Mouse (Mus musculus) lung, embryonic 14.5 days (tissue): ENCODE results near the gene Fmo6. TPM values are rescaled to one million over a fixed set of nuclear protein-coding genes. Genes with fewer than 3 reads are reported as not detected.

Experiments used
- ATAC-seq: fragments of 200-750 bp; cut with Nextera tagmentation; 2 replicates; pipeline ENCODE4 v1.8.0; 2017; ENCODE audit warnings: mild to moderate bottlenecking, moderate TSS enrichment, moderate library complexity; ENCODE audit not compliant: insufficient read depth
- DNase-seq: peaks from one replicate; pipeline ENCODE4 v3.0.0-alpha.2; 2015
- H3K27ac ChIP-seq: fragments of 300-500 bp; sonication (generic); 2 replicates; pipeline ENCODE4 v1.5.1; 2014; ENCODE audit warnings: low read depth, mild to moderate bottlenecking, moderate library complexity
- H3K27me3 ChIP-seq: fragments of 300-500 bp; sonication (generic); 2 replicates; pipeline ENCODE4 v1.6.1; 2014; ENCODE audit warnings: low read length, control low read depth; ENCODE audit not compliant: insufficient read depth
- H3K36me3 ChIP-seq: fragments of 300-500 bp; sonication (generic); 2 replicates; pipeline ENCODE4 v1.6.1; 2014; ENCODE audit warnings: control low read depth; ENCODE audit not compliant: insufficient read depth
- H3K4me1 ChIP-seq: fragments of 300-500 bp; sonication (generic); 2 replicates; pipeline ENCODE4 v1.6.1; 2014; ENCODE audit warnings: antibody characterized with exemption, control low read depth; ENCODE audit not compliant: insufficient read depth
- H3K4me2 ChIP-seq: fragments of 300-500 bp; sonication (generic); 2 replicates; pipeline ENCODE4 v1.6.1; 2014; ENCODE audit warnings: mild to moderate bottlenecking
- H3K4me3 ChIP-seq: fragments of 300-500 bp; sonication (generic); 2 replicates; pipeline ENCODE4 v1.5.1; 2014; ENCODE audit warnings: low read depth, low read length
- H3K9ac ChIP-seq: fragments of 300-500 bp; sonication (generic); 2 replicates; pipeline ENCODE4 v1.6.1; 2014
- H3K9me3 ChIP-seq: fragments of 300-500 bp; sonication (generic); 2 replicates; pipeline ENCODE4 v1.6.1; 2016; ENCODE audit warnings: low read depth, low read length, control low read depth
- CTCF ChIP-seq: IDR thresholded peaks from 2 replicates; pipeline ENCODE4 v1.5.1; 2016; ENCODE audit warnings: antibody characterized with exemption, low read depth
- WGBS: fragments of 180-500 bp; shearing (Covaris S2); extraction: QIAGEN DNeasy Blood & Tissue Kit; methylation state at CpG from one replicate; pipeline ENCODE4 v1.1.7; 2014; 5-methylcytosine and 5-hydroxymethylcytosine counted together
- polyA plus RNA-seq: library from polyadenylated mRNA; unstranded; fragments of >200 nt; fragmentation: Nextera tagmentation; extraction: Ambion mirVana; gene quantifications from 2 replicates; pipeline ENCODE4 v1.2.1, GENCODE M21; 2014

Fmo6 gene
- polyA plus RNA-seq, 1 experiment from 2014 or later = not detected

DNA sequence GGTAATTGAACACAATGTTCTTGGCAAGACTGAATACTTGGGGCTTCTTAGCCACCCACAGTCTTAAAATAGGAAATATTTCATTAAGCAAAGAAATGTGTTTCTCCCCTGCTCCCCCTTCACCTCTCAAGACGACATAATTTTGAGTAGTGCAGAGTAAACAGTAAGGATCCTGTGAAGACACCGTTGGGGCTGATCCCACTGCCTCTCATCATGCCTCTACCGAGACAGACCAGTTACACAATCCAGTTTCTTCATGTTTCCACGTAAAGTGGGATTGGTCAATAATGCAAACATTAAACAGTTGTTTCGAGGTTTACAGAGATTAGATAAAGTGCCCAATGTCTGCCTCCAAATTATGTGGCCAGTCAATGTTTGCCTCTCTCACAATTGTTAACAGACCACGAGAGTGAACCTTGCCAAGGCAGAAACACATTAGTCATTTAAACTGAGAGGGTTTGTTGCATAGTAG, 45.3 kb downstream of the Fmo6 start:
- H3K27ac ChIP-seq = peak overlapping the region; percentile 54; the same call in 1 of the 2 replicates
- 20% methylated on average over 6 of the region's 6 CpGs for WGBS
- no peaks in the 10 kb centered on the region for H3K9me3 ChIP-seq
- H3K36me3 ChIP-seq = no peaks in the 10 kb centered on the region
- no peak overlapping the region for H3K4me2 ChIP-seq
- DNase-seq = peak; percentile 69
- peak; percentile 65 for ATAC-seq
- H3K27me3 ChIP-seq = no peaks in the 10 kb centered on the region
- H3K4me1 ChIP-seq = peaks cover 7% of the 10 kb centered on the region; the same call in 1 of the 2 replicates
- H3K4me3 ChIP-seq = no peak overlapping the region
- TF ChIP-seq CTCF = no peak
- H3K9ac ChIP-seq = no peak overlapping the region

DNA sequence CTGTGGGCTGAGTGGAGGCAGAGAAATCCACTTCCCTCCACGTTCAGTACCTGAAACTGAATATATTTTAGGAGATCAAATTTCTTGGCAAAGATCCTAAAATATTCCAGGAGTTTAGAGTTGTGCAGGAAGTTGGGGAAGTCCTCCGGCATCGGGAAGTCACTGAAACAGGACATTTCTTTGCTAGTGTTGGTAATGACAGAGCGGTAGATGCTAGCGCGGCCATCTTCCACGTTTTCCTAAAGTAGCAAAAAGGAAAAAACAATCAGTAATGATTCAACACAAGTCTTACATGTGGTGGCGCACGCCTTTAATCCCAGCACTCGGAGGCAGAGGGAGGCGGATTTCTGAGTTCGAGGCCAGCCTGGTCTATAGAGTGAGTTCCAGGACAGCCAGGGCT, 48.7 kb downstream of the Fmo6 start:
- ATAC-seq (no peak), DNase-seq (no peak)
- Histone ChIP-seq H3K4me3 (no peak overlapping the region), H3K27me3 (no peaks in the 10 kb centered on the region), H3K27ac (peak overlapping the region; percentile 30; the same call in 1 of the 2 replicates), H3K9me3 (no peaks in the 10 kb centered on the region), H3K9ac (no peak overlapping the region), H3K36me3 (no peaks in the 10 kb centered on the region), H3K4me2 (no peak overlapping the region), H3K4me1 (peaks cover 7% of the 10 kb centered on the region; the same call in 1 of the 2 replicates)
- WGBS = 77% methylated on average over 12 of the region's 12 CpGs
- TF ChIP-seq CTCF = no peak

DNA sequence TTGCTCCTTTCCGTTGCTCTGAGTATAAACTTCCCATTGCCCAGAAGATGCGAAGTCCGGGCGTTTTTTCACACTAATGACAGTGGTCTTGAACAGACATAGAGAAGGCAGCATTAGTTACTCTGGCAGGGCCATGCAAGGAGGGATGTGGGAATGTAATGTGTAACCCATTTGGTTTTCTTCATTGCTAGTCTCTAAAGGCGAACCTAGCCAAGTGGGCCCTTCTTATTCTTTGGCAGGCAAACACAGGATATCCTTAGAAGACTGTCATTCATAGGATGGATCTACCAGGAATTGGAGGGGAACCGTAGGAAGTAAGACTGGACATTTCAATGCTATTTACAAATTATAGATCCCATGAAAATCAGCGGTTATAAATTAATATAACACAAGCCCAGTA, 49.7 kb downstream of the Fmo6 start:
- DNase-seq (no peak), ATAC-seq (no peak)
- H3K27me3 ChIP-seq = no peaks in the 10 kb centered on the region
- no peak overlapping the region for H3K4me3 ChIP-seq
- TF ChIP-seq CTCF = no peak
- no peak overlapping the region for H3K9ac ChIP-seq
- H3K9me3 ChIP-seq = no peaks in the 10 kb centered on the region
- no peaks in the 10 kb centered on the region for H3K36me3 ChIP-seq
- H3K4me2 ChIP-seq = no peak overlapping the region
- no peak overlapping the region for H3K27ac ChIP-seq
- WGBS = 85% methylated on average over 7 of the region's 7 CpGs
- H3K4me1 ChIP-seq = peaks cover 7% of the 10 kb centered on the region; the same call in 1 of the 2 replicates

DNA sequence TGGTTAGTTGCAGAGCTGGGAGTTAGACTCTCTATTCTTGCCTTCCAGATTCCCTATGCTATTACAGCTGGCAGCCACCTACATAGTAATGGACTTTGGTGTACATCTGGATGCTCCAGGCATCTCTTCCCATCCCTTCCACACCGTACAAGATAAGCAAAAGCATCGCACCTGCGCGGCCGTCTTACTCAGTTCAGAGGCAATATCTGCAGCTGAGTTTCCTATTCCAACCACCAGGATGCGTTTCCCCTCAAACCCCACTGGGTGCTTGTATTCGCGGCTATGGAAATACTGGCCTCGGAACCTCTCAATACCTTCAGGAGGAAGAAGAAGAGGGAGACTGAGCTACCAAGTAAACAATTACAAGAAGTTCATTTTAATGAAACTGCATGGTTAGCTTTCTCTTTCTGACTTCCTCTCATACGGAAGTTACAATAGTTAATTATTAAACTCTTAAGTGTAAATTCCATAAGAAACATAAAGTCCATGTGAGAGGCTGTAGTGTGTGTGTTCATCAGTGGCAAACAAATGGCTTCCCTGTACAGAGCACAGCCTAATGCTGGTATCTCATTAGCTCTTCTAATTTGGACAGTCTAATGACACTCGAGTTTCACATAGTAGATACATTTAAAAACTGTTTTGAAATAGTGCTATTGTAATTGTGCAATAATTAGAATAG, 51.0 kb downstream of the Fmo6 start:
- Histone ChIP-seq H3K9me3 (no peaks in the 10 kb centered on the region), H3K4me2 (no peak overlapping the region), H3K4me1 (no peaks in the 10 kb centered on the region), H3K9ac (no peak overlapping the region), H3K27ac (no peak overlapping the region), H3K36me3 (no peaks in the 10 kb centered on the region), H3K27me3 (no peaks in the 10 kb centered on the region), H3K4me3 (no peak overlapping the region)
- ATAC-seq (no peak), DNase-seq (no peak)
- TF ChIP-seq CTCF = no peak
- WGBS = 78% methylated on average over 11 of the region's 11 CpGs

DNA sequence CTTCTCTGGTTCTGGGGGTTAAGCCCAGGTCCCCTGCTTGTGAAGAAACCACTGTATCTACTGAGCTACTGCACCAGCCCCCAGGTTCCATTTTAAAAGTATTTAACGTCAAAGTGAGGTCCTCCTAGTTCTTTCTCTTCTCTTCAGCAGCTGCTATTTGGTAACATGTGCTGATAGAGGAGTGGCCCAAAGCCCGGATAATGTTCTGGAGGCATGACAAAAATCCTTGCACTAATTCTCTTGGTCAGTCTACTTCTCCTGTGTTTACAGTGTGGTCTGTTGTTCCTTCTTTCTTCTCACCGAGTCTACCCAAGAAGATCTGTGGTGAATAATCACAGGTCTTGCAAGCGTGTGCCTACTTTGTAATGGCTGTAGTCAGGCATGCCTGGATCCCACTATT, 54.6 kb downstream of the Fmo6 start:
- no peak overlapping the region for H3K4me3 ChIP-seq
- TF ChIP-seq CTCF = no peak
- no peak overlapping the region for H3K4me2 ChIP-seq
- DNase-seq = no peak
- 63% methylated on average over 4 of the region's 4 CpGs for WGBS
- no peaks in the 10 kb centered on the region for H3K9me3 ChIP-seq
- no peaks in the 10 kb centered on the region for H3K27me3 ChIP-seq
- H3K9ac ChIP-seq = no peak overlapping the region
- no peaks in the 10 kb centered on the region for H3K36me3 ChIP-seq
- H3K27ac ChIP-seq = no peak overlapping the region
- H3K4me1 ChIP-seq = no peaks in the 10 kb centered on the region
- ATAC-seq = no peak

DNA sequence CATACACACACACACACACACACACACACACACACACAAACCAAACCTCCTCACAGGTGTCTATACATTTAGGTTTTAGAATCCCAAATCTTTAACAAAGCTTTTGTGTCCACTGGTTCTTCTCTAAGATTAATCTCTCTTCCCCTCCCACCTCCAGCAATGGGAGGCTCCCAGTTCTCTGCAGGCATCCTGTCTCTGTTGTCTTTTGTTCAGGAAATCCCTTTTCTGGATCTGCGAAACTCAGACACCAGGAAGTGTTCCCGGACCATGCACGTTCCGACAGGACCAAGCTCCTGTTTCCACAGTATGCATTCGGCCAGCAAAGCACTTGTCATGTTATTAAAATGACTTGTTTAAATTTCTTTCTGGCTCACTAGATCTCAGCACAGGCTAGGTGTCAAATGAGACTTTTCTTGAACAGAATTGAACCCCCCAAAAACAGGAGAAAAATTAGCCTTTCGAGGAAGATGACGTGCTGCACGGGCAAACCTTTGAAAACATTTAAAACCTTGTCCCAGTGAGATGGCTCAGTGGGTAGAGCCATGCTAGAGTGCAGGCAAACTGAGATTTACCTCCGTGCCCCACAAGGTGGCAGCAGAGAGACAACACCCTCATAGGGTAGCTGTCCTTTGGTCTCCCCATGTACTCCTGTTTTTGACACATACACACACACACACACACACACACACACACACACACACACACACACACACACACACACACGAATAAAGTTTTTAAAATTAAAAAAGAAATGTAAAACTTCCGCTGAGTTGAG, 57.5 kb downstream of the Fmo6 start:
- DNase-seq (peak; percentile 68), ATAC-seq (no peak)
- no peaks in the 10 kb centered on the region for H3K4me1 ChIP-seq
- no peaks in the 10 kb centered on the region for H3K9me3 ChIP-seq
- no peak overlapping the region for H3K4me2 ChIP-seq
- 57% methylated on average over 11 of the region's 11 CpGs for WGBS
- TF ChIP-seq CTCF = peak; percentile 69
- H3K4me3 ChIP-seq = no peak overlapping the region
- no peaks in the 10 kb centered on the region for H3K36me3 ChIP-seq
- H3K9ac ChIP-seq = no peak overlapping the region
- H3K27me3 ChIP-seq = no peaks in the 10 kb centered on the region
- H3K27ac ChIP-seq = no peak overlapping the region

DNA sequence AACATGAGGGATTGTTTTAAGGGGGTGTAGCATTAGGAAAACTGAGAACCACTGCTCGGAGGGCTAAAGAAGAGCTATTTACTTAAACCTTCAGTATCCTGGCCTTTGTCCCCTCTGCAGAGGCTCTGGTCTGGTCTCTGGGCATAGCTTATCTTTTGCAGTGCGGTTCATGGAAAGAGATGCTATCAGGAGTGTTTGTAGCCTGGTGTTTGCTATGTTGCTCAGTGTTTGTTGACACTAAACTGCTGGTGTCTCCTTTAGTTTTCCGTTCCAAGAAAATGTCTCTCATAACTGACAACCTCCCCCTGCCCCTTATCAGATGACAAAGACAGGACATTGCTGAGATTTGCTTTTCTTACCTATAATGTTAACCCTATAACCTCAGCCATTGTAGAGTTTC, 62.2 kb downstream of the Fmo6 start:
- no peak overlapping the region for H3K9ac ChIP-seq
- peaks cover 7% of the 10 kb centered on the region; the same call in 1 of the 2 replicates for H3K4me1 ChIP-seq
- H3K27ac ChIP-seq = no peak overlapping the region
- H3K4me2 ChIP-seq = no peak overlapping the region
- H3K36me3 ChIP-seq = no peaks in the 10 kb centered on the region
- TF ChIP-seq CTCF = no peak
- no peaks in the 10 kb centered on the region for H3K9me3 ChIP-seq
- 38% methylated on average over 3 of the region's 3 CpGs for WGBS
- no peak for ATAC-seq
- H3K4me3 ChIP-seq = no peak overlapping the region
- DNase-seq = no peak
- no peaks in the 10 kb centered on the region for H3K27me3 ChIP-seq
